Mouse (Mus musculus) urinary bladder, adult 18-20 months (tissue): ENCODE measurements around the gene Dab1.

ENCODE experiments used
- DNase-seq, 2 experiments: peaks; one replicate each; pipeline ENCODE4 v3.0.0; 2022; ENCODE audit warnings: low spot score in 2 of 2, mixed read lengths in 2 of 2

Gene Dab1

GRCm38 (mm10) chr4:104509230-104509985 lies 890.2 kb downstream of the Dab1 start:
- no peak for DNase-seq

GRCm38 (mm10) chr4:104511855-104512254 lies 892.7 kb downstream of the Dab1 start:
- DNase-seq, result no peak

DNA sequence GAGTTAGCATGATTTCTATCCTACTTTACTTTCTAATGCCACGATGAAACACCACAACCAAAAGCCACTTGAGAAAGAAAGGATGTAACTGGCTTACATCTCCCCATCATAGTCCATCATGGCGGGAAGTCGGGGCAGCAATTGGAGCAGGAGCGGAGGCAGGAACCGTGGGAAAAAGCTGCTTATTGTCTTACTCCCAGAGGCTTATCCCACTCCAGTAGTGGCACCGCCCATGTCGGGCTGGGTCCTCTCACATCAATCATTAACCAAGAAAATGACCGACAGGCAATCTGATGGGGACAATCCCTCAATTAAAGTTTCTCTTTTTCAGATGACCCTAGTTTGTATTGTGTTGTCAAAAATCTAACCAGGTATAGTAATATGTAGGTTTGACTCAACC lies 893.4 kb downstream of the Dab1 start:
- no peak for DNase-seq

DNA sequence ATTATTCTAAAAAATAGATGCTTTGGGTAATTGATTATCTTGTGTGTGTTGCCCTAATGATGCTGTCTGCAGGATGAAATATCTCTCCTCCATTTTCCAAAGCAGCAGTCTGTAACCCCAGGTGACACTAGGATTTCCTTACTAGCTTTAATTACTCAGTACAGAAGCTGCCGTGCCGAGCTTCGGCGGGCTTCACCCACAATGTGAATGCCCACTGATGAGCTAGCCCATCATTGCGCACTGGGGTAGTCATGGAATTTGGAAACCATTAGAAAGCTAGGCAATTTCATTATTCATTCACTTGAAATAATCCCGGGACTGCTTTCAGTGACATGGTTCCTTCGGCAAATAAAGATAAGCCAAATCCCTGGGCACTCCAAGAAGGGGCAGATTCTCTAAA lies 894.5 kb downstream of the Dab1 start:
- no peak for DNase-seq

DNA sequence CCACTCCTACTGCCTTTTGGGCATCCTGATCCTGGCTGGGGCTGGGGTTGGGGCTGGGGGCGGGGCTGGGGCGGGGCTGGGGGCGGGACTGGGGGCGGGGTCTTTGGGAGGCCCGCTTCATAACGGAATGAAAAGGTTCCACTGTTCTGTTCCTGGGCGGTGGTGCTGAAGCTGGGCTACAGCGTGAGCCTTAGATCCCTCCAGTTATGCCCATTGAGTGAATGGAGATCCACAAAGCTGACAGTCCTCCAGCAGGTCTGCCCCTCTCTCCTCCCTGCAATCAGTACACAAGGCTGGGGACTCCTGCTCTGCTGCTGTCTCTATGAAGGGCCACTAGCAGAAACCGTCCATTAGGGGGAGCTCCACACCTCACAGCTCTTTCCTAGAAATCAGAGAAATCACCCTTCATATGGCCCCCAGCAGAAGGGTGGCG lies 895.4 kb downstream of the Dab1 start:
- DNase-seq, result no peak

- no peak for DNase-seq
These were observed 896.5 kb downstream of the Dab1 start for GRCm38 (mm10) chr4:104515681-104516080.

DNA sequence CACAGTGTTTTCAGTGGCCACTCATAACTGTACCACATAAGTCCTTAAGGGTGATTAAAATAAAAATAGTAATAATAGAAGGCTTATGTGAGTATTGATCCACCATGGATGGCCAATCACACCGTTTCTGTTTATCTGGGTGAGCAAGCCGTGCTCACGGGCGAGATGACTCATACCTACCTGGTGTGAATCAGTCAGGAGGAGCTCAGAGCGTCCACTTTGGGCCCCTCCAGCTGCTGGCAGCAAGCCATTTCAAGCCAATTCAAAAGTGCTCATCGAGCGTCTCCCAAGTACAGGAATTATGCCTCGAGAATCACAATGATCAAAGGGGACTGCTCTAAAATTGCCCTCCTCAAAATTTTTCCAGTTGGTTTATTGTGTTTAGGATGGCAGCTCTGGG lies 903.2 kb downstream of the Dab1 start:
- no peak for DNase-seq

DNA sequence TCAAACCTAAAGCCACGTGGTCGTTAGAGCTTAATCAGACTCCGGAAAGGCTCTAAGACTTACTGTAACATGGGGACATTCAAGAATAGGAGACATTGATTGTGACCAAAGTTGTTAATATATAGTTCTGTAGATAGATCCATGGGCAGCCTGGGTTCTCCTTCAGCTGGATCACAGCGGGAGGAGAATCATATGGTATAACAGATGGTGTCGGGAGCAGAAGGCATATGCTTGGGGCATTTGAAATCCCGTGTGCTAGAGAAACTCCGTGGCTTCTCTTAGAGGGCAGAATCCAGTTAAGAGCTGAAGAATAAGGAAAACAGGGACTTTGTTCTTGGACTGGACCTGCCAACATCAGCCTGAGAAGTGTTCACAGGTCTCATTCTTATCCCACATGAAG lies 904.6 kb downstream of the Dab1 start:
- DNase-seq, result no peak

DNA sequence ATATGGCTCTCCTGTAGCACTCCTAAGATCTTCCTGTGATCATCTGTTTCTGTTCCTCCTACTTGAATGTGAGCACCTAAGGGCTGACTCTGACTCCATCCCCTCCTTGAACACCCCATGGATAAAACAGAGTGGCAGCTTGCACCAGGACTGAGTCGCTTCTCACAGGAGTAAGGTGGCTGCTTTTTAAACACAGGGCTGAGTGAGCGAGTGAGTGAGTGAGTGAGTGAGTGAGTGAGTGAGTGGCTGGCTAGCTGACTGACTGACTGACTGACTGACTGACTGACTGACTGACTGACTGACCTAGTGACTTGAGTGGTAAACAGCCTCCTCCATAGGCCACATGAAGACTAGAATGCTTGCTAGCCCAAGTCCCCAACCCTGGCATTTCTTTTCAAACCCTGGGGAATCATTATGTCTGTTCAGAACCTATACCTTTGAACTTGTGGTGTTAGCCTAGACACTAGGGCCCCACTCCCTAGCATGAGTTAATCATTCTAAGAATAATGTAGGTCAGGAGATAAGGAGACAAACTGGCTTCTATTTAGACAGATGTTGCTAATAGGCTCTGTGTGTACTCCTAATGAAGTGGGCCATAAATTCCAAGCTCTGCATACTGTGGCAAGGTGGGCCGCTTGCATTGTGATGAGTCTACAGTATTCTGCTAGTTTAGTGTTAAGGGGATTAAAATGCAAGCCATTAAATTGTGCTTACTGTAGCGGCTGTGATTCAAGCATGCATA lies 910.9 kb downstream of the Dab1 start:
- DNase-seq, result no peak

DNA sequence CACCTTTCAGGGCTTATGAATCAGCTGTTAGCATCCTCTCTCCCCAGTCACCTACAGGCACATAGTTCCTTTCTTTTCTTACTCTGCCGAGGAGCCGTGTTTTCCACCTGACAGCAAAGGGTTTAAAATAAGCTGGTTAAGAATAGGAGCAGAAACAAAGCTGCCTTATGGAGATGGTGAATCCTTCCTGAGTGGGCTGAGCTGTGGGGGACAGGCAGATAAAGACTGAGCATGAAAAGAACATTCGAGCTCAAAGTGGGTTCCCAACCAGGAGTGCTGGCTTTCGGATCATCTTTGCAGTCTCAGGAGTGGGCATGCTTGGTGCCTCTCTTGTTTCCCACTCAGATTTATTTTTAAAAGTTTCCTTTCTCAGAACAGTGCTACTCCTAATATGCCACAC lies 913.7 kb downstream of the Dab1 start:
- DNase-seq, result no peak

DNA sequence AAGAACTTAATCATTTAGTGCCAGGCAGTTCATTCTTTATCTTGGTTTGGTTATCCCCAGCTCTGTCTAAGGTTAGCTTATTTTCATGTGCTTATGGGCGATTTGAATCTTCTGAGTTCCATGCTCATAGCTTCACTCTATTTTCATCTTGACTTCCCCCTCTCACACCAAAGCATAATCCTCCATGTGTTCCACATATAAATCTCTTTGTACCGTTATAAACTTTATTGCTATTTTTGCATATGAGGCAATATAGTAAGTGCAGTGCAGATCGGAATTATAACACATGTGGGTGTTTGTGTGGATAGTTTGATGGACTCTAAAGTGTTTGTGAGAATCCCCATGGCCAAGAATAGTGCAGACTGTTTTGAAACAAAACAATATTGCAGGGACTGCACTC lies 919.3 kb downstream of the Dab1 start:
- no peak for DNase-seq

GRCm38 (mm10) chr4:104539047-104539446 lies 919.9 kb downstream of the Dab1 start:
- DNase-seq, result no peak

DNA sequence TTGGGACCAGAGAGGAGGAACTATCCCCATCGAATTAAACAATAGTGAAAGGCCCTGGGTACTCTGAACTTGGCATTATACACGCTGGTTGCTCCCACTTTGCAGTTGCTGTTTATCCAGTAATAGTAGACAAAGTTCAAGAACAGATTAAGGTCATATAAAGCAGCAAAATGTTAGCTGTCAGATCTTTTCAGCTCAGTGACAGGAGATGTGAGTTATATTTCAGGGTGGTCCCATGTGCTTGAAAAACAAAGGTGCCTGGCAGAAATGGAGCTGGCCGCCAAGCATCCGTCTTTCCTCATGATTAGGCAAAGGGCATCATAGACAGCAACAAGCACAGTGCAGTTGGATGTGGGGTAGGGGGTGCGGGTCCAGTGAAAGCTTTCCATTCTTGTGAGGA lies 927.9 kb downstream of the Dab1 start:
- DNase-seq, result no peak

- DNase-seq, result no peak
These were observed 929.1 kb downstream of the Dab1 start for GRCm38 (mm10) chr4:104548287-104548686.

GRCm38 (mm10) chr4:104550581-104551205 lies 931.5 kb downstream of the Dab1 start:
- no peak for DNase-seq

DNA sequence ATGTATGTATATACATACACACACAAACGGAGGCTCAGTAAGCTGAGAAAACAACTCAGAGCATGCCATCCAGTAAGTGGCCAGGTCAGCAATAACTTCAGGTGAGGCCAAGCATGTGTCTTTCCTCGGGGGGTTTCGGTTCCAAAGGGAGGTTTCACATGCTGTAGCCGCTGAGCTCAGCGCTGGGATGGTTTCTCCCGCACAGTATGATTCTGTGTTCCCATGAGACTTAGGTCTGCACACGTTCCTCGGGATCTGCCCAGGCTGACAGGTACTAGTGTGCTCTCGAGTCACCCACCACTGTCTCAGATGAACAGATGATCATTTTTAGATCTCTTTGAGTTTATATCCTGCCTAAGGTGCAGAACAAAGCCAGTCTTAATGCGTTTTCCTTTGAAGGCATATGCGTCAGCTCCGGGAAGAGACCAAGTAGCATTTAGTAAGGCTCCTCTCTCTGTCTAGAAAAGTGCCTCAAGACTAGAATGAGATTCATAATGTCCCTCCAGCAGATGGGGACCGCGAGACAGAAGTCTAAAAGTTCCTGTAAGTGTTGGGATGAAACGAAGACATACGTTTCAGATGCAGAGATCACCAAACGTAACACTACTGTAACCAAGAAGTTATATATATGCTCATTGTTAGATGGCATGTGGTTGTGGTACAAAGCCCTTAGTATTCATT lies 932.4 kb downstream of the Dab1 start:
- DNase-seq, result no peak

DNA sequence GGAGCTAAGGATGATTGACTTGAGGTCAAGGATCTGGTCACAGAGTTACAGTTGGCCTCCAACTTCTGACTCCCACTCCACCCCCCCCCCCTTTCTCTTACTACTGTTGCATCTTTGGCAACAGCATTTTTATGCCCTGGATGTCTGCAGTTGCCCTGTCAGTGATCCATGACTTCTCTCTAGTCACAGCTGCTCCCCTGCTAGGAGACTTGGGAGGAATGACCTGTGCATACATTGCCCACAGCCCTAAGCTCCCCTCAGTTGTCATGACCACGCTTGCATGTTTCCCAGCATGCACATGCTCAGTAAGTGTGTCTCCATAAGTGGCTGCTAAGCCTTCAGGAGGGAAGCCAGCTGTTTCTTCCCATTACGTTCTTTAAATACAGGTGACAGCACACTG lies 936.2 kb downstream of the Dab1 start:
- no peak for DNase-seq

DNA sequence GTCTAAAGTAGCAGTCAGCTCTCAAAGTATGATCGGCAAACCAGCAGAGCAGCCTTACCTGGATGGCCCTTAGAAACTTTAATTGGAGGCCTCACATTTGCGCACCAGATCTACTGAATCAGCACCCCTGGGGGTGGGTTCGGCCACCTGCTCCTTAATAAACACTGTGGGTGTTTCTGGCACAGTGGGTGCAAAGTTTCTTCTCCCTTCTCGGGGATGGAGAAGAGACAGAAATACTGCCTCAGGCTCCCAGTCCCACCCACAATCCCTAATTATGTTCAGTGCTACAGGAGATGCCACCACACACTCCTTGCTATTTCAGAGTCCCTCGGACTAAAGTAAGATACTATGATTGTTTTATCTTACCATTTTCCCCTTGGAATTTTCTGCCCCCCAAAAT lies 944.4 kb downstream of the Dab1 start:
- DNase-seq, result no peak

GRCm38 (mm10) chr4:104570523-104570922 lies 951.4 kb downstream of the Dab1 start:
- no peak for DNase-seq

DNA sequence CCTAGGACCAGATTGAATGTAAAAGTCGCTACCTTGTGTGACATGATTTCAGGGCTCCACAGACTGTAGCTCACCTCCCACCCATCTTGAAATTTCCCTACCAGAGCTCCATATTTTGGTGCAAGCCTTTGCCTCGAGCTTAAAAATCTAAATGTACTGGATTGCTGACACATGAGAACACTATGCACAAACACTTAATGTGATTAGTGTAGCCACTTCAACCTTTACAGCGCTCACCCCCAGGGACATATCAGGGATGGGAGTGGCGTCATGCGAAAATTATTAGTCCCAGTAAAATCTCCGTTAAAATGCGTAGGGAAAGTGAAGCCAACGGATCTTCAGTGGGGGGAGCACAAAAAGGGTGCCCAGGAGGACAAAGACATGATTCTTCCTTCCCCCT lies 953.3 kb downstream of the Dab1 start:
- no peak for DNase-seq

GRCm38 (mm10) chr4:104573419-104573818 lies 954.3 kb downstream of the Dab1 start:
- DNase-seq, result no peak

DNA sequence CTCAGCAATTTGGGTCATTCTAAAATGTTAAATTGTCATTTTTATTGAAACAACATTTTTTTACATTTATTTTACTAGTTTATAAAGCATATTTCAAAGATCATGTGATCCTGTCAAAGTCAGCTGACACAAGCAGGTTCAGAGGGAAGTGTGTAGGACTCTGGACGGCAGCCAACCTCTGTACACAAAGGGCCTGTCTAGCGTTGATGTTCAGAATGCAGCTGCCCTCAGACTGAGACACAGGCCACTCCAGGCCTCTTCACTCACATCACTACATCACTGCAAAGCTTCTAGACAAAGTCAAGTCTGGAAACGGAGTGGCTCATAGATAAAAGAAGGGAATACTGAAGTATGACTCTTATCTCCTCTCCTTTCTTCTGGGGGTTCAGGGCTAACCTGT lies 959.2 kb downstream of the Dab1 start:
- DNase-seq, result no peak
